Mouse (Mus musculus) small intestine, adult 2 months (tissue): ENCODE data around the gene Otulin.

Source experiments
- CTCF ChIP-seq: fragments of 200-500 bp; IDR thresholded peaks from 2 replicates; pipeline ENCODE4 v1.5.1; 2012; ENCODE audit warnings: low read depth, mild to moderate bottlenecking, control low read depth, inconsistent platforms, low read length, moderate library complexity, mixed read lengths; ENCODE audit not compliant: insufficient replicate concordance, insufficient read length; ENCODE audit errors: extremely low read depth
- POLR2A ChIP-seq: fragments of 200-500 bp; IDR thresholded peaks from 2 replicates; pipeline ENCODE4 v1.6.1; 2012; ENCODE audit warnings: low read depth, mild to moderate bottlenecking, control low read depth, inconsistent platforms, low read length, moderate library complexity

GRCm38 (mm10) chr15:27578918-27579317 lies 51.6 kb downstream of the Otulin start:
- no peak for TF ChIP-seq CTCF
- no peak for TF ChIP-seq POLR2A
